Mouse (Mus musculus) cerebellum, postnatal 10 days (tissue): ENCODE measurements at regions not wholly inside any gene's neighbourhood (a gene's known extent, or its start where the extent isn't known, plus 50 kb on each side); places are given as distances from the start of the nearest gene placed in this dataset.
A peak's percentile ranks its signal among the peaks of the same experiment; 100 is the strongest.

ENCODE experiments used
- DNase-seq, 2 experiments: peaks; one replicate each; pipeline ENCODE4 v3.0.0; 2021; ENCODE audit warnings: mixed read lengths in 2 of 2

DNA sequence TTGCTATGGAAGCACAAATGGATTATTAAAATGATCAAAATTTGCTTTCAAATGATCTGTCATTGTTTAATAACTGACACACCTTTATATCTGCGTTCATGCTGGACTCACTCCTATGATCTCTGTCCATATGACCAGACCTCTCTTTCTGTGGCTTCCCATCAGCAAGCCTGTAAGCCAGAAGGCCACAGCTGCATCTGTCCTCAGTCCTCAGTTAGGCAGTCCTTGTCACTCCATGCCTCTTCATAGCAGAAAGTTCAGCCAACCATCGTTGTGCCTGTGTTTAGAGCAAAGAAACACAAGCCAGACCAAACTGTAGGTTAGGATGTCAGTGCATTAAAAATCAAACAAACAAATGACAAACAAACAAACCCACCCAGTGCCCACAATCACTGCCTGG lies 107.2 kb upstream of the Tsc22d1 start:
- no peak for DNase-seq

- no peak for DNase-seq
Observed at GRCm38 (mm10) chr14:76308188-76308812, 106.5 kb upstream of the Tsc22d1 start.

DNA sequence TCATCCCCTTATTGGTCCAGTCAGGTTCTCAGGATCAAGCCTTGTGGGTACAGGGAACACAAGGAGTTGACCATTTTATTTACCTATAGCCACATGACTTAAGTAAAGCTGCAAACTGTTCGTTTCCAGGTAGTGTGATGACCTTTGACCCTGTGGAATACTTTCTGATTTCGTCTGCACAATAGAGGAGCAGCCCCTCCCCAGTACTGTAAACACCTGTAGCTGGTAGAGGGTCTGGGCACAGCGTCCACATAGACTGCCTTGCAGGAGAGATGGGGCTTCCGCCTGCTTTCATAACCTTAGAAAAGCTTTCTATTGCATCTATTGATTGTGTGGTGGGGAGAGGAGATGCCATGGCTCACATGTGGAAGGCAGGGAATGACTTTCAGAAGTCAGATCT lies 105.2 kb upstream of the Tsc22d1 start:
- no peak for DNase-seq

DNA sequence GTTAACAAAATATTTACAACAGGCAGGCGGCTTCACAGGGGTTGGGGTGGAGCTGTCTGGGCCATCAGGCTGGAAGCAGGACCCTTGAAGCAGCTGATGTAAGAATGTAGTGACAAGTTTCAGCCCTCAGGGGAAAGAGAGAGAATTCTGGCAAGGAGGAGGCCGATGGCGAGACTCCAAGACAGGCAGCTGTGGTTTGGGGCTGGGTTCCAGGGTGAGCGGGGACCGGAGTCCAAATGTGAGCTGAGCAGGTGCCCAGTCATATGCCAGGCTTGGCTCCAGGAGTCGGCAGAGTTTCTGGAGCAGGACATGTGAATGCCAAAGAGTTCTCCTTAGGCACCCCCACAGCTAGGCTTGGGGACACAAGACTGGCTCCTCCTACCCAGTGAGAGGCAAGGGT lies 104.5 kb upstream of the Tsc22d1 start:
- peak; percentile 94 to 95 for DNase-seq

DNA sequence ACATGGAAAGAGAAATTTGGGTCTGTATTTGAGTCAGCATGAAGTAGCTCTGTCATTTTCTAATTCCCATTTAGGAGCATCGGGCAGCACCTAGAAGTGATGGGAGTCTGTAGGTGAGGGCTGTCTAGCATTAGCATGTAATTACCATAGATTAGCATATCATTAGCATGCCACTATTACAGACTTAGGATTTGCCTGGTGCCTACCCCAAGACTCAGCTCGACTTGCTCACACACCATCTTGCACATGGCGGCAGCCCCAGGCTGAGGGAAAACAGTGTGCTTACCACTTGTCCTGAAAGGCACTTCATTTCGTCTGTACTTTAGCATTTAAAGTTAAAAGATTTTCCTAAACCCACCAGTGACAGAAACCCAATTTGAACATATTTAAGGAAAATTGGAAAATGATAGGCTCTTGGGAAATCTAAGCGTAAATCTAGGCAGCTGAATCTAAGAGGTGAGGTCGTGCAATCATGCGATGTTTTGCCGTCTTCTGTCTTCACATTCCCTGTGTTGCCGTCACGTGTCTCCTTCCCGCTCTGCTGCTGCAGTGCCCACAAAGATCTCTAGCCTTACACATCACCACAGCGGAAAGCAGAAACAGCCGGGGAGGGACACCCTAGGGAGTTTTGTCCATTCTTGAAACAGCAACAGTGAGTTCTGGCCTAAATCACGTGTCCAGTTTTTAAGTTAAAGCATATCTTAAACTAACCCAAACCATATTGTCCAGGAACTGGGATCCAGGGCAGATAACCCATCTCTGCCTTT lies 101.2 kb upstream of the Tsc22d1 start:
- DNase-seq, result no peak

DNA sequence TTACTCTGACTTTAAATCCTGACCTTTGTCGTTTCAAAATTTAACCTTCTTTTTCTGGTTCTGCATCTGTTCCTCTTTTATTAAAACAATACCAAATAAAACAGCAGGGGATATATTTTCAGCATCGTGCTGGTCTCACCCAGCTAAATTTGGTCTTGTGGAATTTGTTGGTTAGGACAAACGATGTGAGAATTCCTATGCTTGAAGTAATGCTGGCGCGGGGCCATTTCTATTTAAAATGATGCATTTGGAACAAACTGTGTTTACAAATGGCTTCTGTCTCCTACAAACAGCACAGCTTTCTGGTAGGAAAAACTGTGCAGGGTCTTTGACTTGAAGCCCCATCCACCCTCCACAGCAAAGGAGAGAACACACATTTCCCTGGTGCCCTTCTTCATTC lies 96.3 kb upstream of the Tsc22d1 start:
- peak; percentile 13 to 22 for DNase-seq

- peak in 1 of 2 experiments; percentile 21 for DNase-seq
Observed at GRCm38 (mm10) chr14:76324246-76324645, 90.5 kb upstream of the Tsc22d1 start.

GRCm38 (mm10) chr14:76329983-76330382 lies 84.8 kb upstream of the Tsc22d1 start:
- DNase-seq, result no peak

- peak in 1 of 2 experiments; percentile 33 for DNase-seq
Observed at GRCm38 (mm10) chr14:76331497-76332335, 83.0 kb upstream of the Tsc22d1 start.

- no peak for DNase-seq
Observed at GRCm38 (mm10) chr14:76332336-76332703, 82.4 kb upstream of the Tsc22d1 start.

DNA sequence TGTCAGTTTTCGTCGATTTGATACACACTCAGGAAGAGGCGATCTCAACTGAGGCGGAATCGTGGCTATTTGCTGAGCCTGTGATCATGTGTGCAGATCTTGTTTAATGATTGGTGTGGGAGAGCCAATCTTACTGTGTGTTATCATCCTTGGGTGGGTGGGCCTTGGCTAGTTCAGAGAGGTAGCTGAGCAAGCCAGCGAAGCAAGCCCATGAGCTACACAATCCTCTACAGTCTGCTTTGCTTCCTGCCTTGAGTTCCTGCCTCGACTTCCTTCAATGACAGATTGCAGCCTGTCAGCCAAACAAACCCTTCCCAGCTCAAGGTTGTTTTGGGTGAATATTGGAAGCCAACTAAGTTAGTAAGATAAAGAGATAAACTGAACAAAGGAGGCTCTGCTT lies 74.0 kb upstream of the Tsc22d1 start:
- DNase-seq, result no peak

GRCm38 (mm10) chr14:76341226-76341625 lies 73.5 kb upstream of the Tsc22d1 start:
- no peak for DNase-seq

DNA sequence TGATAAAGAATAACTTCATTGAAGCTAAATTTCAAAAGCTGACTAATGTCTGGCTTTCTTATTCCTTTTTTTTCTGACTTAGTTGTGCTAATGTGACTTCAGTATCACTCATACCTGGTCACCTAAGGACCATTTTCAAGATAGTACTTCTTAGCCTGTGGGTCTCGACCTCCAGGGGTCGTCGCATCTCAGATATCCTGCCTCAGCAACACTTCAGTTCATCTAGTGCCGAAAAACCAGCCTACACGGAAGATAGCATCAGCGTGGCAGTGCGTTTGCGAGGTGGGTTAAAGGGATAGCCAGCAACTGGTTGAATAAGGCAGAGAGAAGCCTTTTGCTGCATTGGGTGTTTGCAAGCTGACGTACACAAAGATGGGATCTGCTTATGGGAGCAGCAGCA lies 62.9 kb upstream of the Tsc22d1 start:
- no peak for DNase-seq

DNA sequence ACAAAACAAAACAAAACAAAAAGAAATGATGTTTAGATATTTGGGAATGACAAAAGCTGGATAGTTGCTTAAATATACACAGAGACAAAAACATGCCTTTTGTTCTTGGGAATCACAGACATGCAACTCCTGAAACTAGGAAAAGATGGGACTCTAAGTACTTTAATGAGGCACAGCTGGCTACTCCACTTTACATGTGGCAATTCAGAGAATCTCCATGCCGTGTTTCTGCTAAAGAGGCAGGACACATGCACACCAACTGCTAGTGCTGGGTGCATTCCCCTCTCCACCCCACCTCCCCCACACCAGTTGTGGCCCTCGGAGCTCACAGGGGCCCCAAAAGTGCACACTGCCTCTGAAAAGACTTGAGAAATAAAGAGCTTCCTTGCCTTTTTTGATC lies 58.6 kb upstream of the Tsc22d1 start:
- no peak for DNase-seq

DNA sequence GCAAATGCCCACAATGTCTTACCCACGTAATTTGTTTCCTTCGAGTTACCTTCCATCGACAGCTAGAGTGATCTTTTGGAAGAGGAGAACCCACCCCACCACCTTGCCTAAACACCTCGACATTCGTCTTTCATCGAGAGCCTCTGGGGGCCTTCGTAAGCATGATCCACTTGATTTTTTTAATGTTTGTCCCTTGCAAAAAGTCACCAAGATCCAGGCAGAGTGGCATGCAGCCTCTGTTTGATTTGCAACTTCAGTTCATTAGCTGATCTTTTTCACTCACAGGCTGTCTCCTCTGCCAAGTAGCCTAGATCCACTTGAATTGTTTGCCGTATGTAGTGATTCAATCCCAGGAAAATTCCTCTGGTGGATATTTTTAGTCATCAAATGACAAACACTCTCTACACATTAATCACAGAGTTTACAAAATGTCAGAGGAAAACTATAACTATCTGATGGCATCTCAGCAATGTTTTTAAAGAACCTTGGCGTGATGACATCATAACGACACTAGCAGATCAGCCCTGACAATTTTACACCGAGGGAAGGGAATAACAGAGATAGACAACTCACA lies 54.8 kb upstream of the Tsc22d1 start:
- no peak for DNase-seq

DNA sequence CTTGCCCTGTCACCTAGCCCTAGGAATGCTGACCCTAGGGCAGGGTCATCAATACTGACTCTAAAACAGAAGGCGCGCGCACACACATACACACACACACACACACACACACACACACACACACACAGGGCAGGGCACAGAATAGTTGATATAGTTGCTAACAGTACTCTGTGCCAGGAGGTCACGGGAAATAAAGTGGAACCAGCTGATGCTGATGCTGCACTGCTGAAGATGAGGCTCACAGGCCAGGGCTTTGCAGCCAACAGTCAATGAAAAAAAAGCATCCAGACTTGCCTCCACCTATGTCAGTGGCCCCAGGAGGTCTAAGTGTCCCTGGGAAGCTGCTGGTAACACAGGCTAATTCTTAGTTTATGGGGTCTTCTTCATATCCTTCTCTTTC lies 50.7 kb upstream of the Tsc22d1 start:
- DNase-seq, result no peak
